Mouse (Mus musculus) left cerebral cortex, adult 9 months (tissue): ENCODE results near the gene Gm7929.
"Not testable (repeated sequence)": the region's sequence is repeated elsewhere in the genome, so short reads cannot be mapped to it uniquely, and the experiment has no call there.

Experiments used
- DNase-seq, 2 experiments: peaks; one replicate each; pipeline ENCODE4 v3.0.0; 2022; ENCODE audit warnings: low spot score in 2 of 2

Gene Gm7929

DNA sequence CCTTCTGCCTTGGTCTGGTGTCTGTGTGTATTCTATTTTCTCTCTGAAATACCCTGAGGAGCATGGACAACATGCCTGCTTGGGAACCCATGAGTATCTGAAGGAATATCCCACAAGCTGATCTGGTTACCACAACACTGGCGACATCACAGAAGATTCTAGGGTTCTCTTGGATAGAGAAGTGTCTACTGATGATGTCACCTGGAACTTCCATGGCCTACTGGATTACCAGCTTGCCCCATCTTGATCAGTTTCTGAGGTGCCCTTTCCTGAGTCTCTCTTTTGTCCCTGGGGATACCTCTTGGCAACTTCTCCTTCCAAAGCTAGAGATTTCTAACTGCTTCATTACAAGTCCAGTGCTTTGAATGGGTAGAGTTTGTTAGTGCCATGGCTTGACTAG, at the start of gene Gm7929:
Gene Gm7929 (minus strand): TSS at position 101 of the 400 bp plus-strand sequence.
- not testable (repeated sequence) for DNase-seq

DNA sequence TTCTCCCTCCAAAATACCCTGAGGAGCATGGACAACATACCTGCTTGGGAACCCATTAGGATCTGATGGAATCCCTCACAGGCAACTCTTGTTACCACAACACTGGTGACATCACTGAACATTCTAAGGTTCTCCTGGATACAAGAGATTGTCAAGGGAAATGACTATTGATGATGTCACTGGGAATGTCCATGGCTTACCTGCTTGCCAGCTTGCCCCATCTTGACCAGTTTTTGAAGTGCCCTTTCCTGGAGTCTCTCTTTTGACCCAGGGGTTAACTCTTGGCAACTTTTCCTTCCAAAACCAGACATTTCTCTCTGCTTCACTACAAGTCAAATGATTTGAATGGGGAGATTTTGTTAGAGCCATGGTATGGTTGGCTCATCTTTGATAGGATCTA, 21.9 kb upstream of the Gm7929 start, which contains the start of gene Gm47189:
Gene Gm47189 (minus strand): TSS at position 101 of the 400 bp plus-strand sequence.
- DNase-seq, result not testable (repeated sequence)

DNA sequence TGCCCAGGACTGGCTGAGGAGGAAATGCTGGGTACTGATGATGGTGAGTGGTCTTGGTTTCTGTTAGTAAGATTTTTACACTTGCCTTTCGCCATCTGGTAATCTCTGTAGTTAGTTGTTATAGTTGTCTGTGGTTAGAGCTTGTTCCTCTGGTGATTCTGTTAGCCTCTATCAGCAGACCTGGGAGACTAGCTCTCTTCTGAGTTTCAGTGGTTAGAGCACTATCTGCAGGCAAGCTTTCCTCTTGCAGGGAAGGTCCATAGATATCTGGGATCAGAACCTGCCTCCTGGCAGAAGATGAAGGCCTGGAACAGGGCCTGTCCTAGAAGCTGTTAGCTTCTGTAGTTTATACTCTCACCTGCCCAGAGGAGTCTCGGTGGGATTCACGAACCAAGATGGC, 5.5 kb upstream of the Gm7929 start:
- peak in 1 of 2 experiments; percentile 10 for DNase-seq

DNA sequence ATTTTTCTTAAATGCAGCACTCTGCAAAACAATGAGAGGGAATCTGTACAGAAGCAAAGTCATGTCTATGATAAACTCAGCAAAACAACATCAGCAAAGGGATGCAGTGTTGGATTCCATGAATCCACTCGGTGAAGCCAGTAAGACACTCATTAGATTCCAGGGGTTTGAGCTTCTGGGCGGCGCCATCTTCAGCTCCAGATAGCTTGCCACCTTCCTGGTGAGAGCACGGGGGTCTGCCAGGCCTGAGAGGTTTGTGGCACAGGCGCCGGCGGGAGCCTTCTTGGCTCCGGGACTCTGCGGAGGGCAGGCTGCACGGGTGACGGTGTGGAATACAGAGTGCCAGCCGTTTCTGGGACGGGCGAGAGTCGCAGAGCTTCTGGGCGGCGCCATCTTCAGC, 27.0 kb downstream of the Gm7929 start:
- DNase-seq, result not testable (repeated sequence)

- DNase-seq, result not testable (repeated sequence)
These were observed 33.2 kb downstream of the Gm7929 start for GRCm38 (mm10) chr14:41717180-41717579.

GRCm38 (mm10) chr14:41701785-41702184, 48.6 kb downstream of the Gm7929 start, which contains the start of gene Gm8068:
Gene Gm8068, minus strand, starts transcription at chr14:41701885.
- DNase-seq, result not testable (repeated sequence)
